Mouse (Mus musculus): ENCODE results near the gene Zbtb46.

- TF ChIP-seq POLR2A (IDR thresholded peaks at IDR 0.05; ENCODE audit: control insufficient read depth, extremely low read depth, insufficient read depth, low read length, poor library complexity) (no peak), CTCF (IDR thresholded peaks at IDR 0.05; ENCODE audit: borderline replicate concordance, control insufficient read depth, extremely low read depth, insufficient read depth, low read length, poor library complexity) (no peak)
These were observed 73.3 kb downstream of the Zbtb46 start for GRCm38 (mm10) chr2:181385885-181386284.

Measured in thymus, adult 2 months (tissue).